Mouse (Mus musculus) midbrain, embryonic 16.5 days (tissue): ENCODE data around the gene Stac. TPM values are rescaled to one million over a fixed set of nuclear protein-coding genes. Genes with fewer than 3 reads are reported as not detected.

Experiments
- ATAC-seq: fragments of 200-750 bp; cut with Nextera tagmentation; 2 replicates; pipeline ENCODE4 v1.8.0; 2017; ENCODE audit warnings: moderate TSS enrichment
- H3K27ac ChIP-seq: fragments of 300-500 bp; sonication (generic); 2 replicates; pipeline ENCODE4 v1.5.1; 2014; ENCODE audit warnings: mild to moderate bottlenecking, low read length, mixed read lengths
- H3K27me3 ChIP-seq: fragments of 300-500 bp; sonication (generic); 2 replicates; pipeline ENCODE4 v1.6.1; 2014; ENCODE audit warnings: low read depth, low read length, mixed read lengths; ENCODE audit not compliant: control insufficient read depth, insufficient read depth
- H3K36me3 ChIP-seq: fragments of 300-500 bp; sonication (generic); 2 replicates; pipeline ENCODE4 v1.6.1; 2014; ENCODE audit warnings: mild to moderate bottlenecking, low read length, moderate library complexity, mixed read lengths; ENCODE audit not compliant: control insufficient read depth, insufficient read depth
- H3K4me1 ChIP-seq: fragments of 300-500 bp; sonication (generic); 2 replicates; pipeline ENCODE4 v1.6.1; 2014; ENCODE audit warnings: mild to moderate bottlenecking, low read length, mixed read lengths; ENCODE audit not compliant: control insufficient read depth, insufficient read depth
- H3K4me2 ChIP-seq: fragments of 300-500 bp; sonication (generic); 2 replicates; pipeline ENCODE4 v1.6.1; 2014; ENCODE audit warnings: mild to moderate bottlenecking, low read length, mixed read lengths
- H3K4me3 ChIP-seq: fragments of 300-500 bp; sonication (generic); 2 replicates; pipeline ENCODE4 v1.5.1; 2014; ENCODE audit warnings: low read depth, mild to moderate bottlenecking, low read length, moderate library complexity, mixed read lengths
- H3K9ac ChIP-seq: fragments of 300-500 bp; sonication (generic); 2 replicates; pipeline ENCODE4 v1.6.1; 2014; ENCODE audit warnings: low read depth, low read length, mixed read lengths
- H3K9me3 ChIP-seq: fragments of 300-500 bp; sonication (generic); replicated peaks from 2 replicates; pipeline ENCODE4 v1.6.1; 2014; ENCODE audit warnings: mild to moderate bottlenecking, low read length, mixed read lengths; ENCODE audit not compliant: control insufficient read depth, poor library complexity, severe bottlenecking
- WGBS: fragments of 180-500 bp; shearing (Covaris S2); extraction: QIAGEN DNeasy Blood & Tissue Kit; methylation state at CpG from one replicate; pipeline ENCODE4 v1.1.7; 2014; 5-methylcytosine and 5-hydroxymethylcytosine counted together
- polyA plus RNA-seq: library from polyadenylated mRNA; unstranded; fragments of >200 nt; fragmentation: Nextera tagmentation; extraction: Ambion mirVana; gene quantifications from 2 replicates; pipeline ENCODE4 v1.2.1, GENCODE M21; 2015

Stac gene
- polyA plus RNA-seq, 1 experiment from 2014 or later, result 8.6 TPM

GRCm38 (mm10) chr9:111514586-111515473 lies 175.3 kb downstream of the Stac start:
- no peak overlapping the region for H3K4me3 ChIP-seq
- H3K9me3 ChIP-seq, result no peaks in the 10 kb centered on the region
- no peak overlapping the region for H3K9ac ChIP-seq
- no peak overlapping the region for H3K4me2 ChIP-seq
- ATAC-seq, result peak; percentile 60; the same call in 1 of the 2 replicates
- H3K27ac ChIP-seq, result peak overlapping the region; percentile 48; the same call in 1 of the 2 replicates
- no peaks in the 10 kb centered on the region for H3K27me3 ChIP-seq
- H3K4me1 ChIP-seq, result peaks cover 3% of the 10 kb centered on the region; the same call in 1 of the 2 replicates
- H3K36me3 ChIP-seq, result no peaks in the 10 kb centered on the region
- 56% methylated on average over 15 of the region's 15 CpGs for WGBS
